7 mouse cellular contexts compared by ENCODE assay signal in the genomic region with DNA sequence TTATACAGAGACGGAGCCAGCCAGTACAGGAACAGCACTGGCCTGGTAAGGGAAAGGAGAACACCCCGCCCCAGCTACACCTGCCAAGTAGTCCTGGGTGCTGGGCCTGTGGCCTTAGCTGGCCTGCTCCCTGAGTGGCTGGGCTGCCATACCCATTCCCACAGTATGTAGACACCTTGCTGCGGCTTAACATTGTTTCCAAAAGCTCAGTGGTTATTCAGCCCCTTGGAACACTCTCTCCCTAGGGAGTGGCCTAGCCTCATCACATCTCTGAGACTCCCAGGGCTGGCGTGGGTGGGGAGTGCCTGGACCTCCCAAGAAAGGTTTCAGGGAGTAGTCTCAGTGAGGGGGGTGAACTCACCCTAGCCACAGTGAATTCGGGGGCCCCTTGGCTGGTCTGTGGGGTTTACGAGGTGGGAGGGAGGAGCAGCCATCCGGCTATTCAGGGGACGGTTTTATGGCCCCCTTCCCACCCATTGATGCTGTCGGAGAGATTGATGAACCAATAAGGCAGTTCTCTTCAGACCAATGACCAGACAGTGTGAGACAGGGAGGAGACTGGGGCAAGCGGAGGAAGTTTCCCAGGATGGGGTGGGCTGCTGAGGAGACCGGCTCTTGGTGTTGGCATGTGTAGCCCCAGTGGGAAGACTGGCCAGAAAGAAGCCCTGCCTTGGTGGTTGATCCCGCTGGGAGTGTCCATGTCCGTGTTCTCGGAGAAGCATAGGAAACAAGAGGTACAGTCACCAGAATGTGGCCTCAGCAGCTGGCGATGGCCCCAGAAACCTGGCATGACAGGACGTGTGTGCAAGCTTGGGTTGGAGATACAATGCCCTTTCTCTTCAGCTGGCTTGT.
DNase-seq lines count a peak whose midpoint lies in the region; ATAC-seq and TF ChIP-seq lines count a peak whose summit lies in the region.

No protein-coding gene starts in this region.

- peak; percentile 4; the same call in 1 of the 2 replicates for ATAC-seq in intestine, postnatal 0 days
- ATAC-seq in stomach, embryonic 15.5 days (ENCODE audit: insufficient read depth, low FRiP score, low read depth) = peak; percentile 16; the same call in 1 of the 2 replicates
- no peak for ATAC-seq in forebrain, embryonic 16.5 days

- intact Hi-C loops in left cerebral cortex, postnatal 36 days (cut with DNase I) = no loop called here

- H3K4me2 ChIP-seq in intestine, postnatal 0 days (replicated peaks; ENCODE audit: low read depth) = no peak overlapping the region
- no peak overlapping the region for H3K4me2 ChIP-seq in stomach, embryonic 15.5 days
- no peak overlapping the region for H3K4me2 ChIP-seq in forebrain, embryonic 16.5 days (ENCODE audit: low read length)

- no peak overlapping the region for H3K4me3 ChIP-seq in intestine, postnatal 0 days (ENCODE audit: low read depth, low read length)
- H3K4me3 ChIP-seq in stomach, embryonic 15.5 days (replicated peaks) = no peak overlapping the region
- H3K4me3 ChIP-seq in forebrain, embryonic 16.5 days (replicated peaks; ENCODE audit: low read length) = no peak overlapping the region

- peak; percentile 28 to 30 for DNase-seq in left cerebral cortex, adult 18-20 months (ENCODE audit: low spot score in 2 of 2)
- DNase-seq in left cerebral cortex, postnatal 36 days (ENCODE audit: low spot score in 2 of 2) = no peak
- DNase-seq in cerebellum, adult 9-11 months = peak; percentile 74
- DNase-seq in embryo, embryonic 9.5 days (ENCODE audit: extremely low spot score) = peak; percentile 52

- peaks cover 8% of the 10 kb centered on the region; the same call in 1 of the 2 replicates for H3K4me1 ChIP-seq in intestine, postnatal 0 days (replicated peaks; ENCODE audit: control insufficient read depth, insufficient read depth, low read length)
- H3K4me1 ChIP-seq in stomach, embryonic 15.5 days = peaks cover 15% of the 10 kb centered on the region
- no peaks in the 10 kb centered on the region for H3K4me1 ChIP-seq in forebrain, embryonic 16.5 days (replicated peaks; ENCODE audit: control insufficient read depth, insufficient read depth, low read length)

- H3K9ac ChIP-seq in intestine, postnatal 0 days (ENCODE audit: low read depth, low read length) = no peak overlapping the region
- H3K9ac ChIP-seq in stomach, embryonic 15.5 days = no peak overlapping the region
- H3K9ac ChIP-seq in forebrain, embryonic 16.5 days (replicated peaks; ENCODE audit: low read depth, low read length) = no peak overlapping the region

- 50% methylated on average over 16 of the region's 16 CpGs for WGBS in intestine, postnatal 0 days
- WGBS in stomach, embryonic 15.5 days = 60% methylated on average over 16 of the region's 16 CpGs
- 77% methylated on average over 16 of the region's 16 CpGs for WGBS in forebrain, embryonic 16.5 days

- H3K27me3 ChIP-seq in intestine, postnatal 0 days (replicated peaks; ENCODE audit: control insufficient read depth, insufficient read depth, low read length) = no peaks in the 10 kb centered on the region
- H3K27me3 ChIP-seq in stomach, embryonic 15.5 days (replicated peaks) = no peaks in the 10 kb centered on the region
- H3K27me3 ChIP-seq in forebrain, embryonic 16.5 days (replicated peaks; ENCODE audit: control insufficient read depth, insufficient read depth, low read length) = no peaks in the 10 kb centered on the region

- no peak overlapping the region for H3K27ac ChIP-seq in intestine, postnatal 0 days (ENCODE audit: low read depth, low read length)
- peak overlapping the region; percentile 38 for H3K27ac ChIP-seq in stomach, embryonic 15.5 days
- H3K27ac ChIP-seq in forebrain, embryonic 16.5 days (ENCODE audit: low read length) = no peak overlapping the region

- H3K36me3 ChIP-seq in intestine, postnatal 0 days (ENCODE audit: control insufficient read depth, insufficient read depth) = peaks cover 46% of the 10 kb centered on the region
- peaks cover 36% of the 10 kb centered on the region for H3K36me3 ChIP-seq in stomach, embryonic 15.5 days
- H3K36me3 ChIP-seq in forebrain, embryonic 16.5 days (ENCODE audit: control insufficient read depth, insufficient read depth) = no peaks in the 10 kb centered on the region

- no peak for TF ChIP-seq CTCF in intestine, postnatal 0 days (IDR thresholded peaks at IDR 0.05; ENCODE audit: low read depth)

- no peaks in the 10 kb centered on the region for H3K9me3 ChIP-seq in intestine, postnatal 0 days (ENCODE audit: control insufficient read depth)
- H3K9me3 ChIP-seq in stomach, embryonic 15.5 days = no peaks in the 10 kb centered on the region
- no peaks in the 10 kb centered on the region for H3K9me3 ChIP-seq in forebrain, embryonic 16.5 days (ENCODE audit: control insufficient read depth, low read length)

Comparison
In these comparisons a context has a peak if more than half of its experiments do, and no peak if none do; other contexts are left out.
1. DNase-seq: peak in left cerebral cortex, adult 18-20 months (2 of 2), cerebellum, adult 9-11 months (single experiment) and embryo, embryonic 9.5 days (single experiment); none in left cerebral cortex, postnatal 36 days (0 of 2).